Mouse (Mus musculus) cerebellum, adult 2 months (tissue): Measurements from ENCODE around the gene Tll1.

Experiments used
- CTCF ChIP-seq: fragments of 200-500 bp; IDR thresholded peaks from 2 replicates; pipeline ENCODE4 v1.5.1; 2011; ENCODE audit warnings: low read depth, mild to moderate bottlenecking, control low read depth, low read length, moderate library complexity, borderline replicate concordance; ENCODE audit not compliant: insufficient read depth
- POLR2A ChIP-seq: fragments of 200-500 bp; IDR thresholded peaks from 2 replicates; pipeline ENCODE4 v1.6.1; 2011; ENCODE audit warnings: low read length, control low read depth, borderline replicate concordance; ENCODE audit not compliant: insufficient read depth

GRCm38 (mm10) chr8:64204167-64204566, 1.9 kb downstream of the Tll1 start:
- peak; percentile 58 for TF ChIP-seq CTCF
- TF ChIP-seq POLR2A, result peak; percentile 63; the same call in 1 of the 2 replicates
